Mouse (Mus musculus) urinary bladder, adult 2 months (tissue): Measurements from ENCODE around the gene Copz2. TPM values are rescaled to one million over a fixed set of nuclear protein-coding genes. Genes with fewer than 3 reads are reported as not detected.

Source experiments
- DNase-seq: peaks from one replicate; pipeline ENCODE4 v3.0.0; 2022; ENCODE audit warnings: low spot score
- polyA plus RNA-seq: library from polyadenylated mRNA; depleted of rRNA; stranded (reverse); fragments of >200 nt; gene quantifications from 2 replicates; pipeline ENCODE4 v1.2.3, GENCODE M21; 2012

The Copz2 gene
- polyA plus RNA-seq, 1 experiment: 111 TPM

DNA sequence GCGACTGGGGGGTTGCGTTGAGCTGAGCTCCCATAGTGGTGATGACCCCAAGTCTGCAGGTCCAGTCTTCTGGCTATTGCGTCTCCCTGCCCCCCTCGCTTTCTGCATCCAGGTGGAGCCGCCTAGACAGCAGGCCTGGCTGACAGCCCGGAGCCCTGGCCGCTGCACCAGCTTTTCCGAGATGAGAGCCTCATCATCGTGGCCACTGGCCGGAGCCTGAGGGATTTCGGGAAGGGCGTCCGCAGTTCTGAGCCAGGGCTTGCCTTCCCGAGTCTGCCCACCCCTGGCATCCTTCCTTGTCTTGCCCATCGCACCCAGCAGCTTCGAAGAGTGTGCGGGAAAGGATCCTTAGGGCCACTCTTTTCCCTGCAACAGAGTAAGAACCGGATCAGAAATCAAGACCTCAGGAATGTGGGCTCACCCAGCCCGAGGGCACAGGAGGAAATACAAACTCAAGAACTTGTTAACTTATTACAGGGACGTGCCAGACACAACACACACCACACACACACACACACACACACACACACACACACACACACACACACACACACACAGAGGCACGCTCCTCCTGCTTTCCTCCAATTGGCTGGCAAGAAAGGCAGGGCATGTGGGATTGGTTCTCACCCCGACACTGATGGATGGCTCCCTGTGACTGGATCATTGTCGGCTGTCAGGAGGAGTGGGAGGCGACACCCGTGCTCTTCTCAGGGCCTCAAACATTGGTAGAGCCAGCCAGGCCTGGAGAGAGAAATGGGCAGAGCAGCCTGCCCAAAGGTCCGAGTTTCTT is 13.7 kb downstream of the Copz2 start:
- DNase-seq: no peak

DNA sequence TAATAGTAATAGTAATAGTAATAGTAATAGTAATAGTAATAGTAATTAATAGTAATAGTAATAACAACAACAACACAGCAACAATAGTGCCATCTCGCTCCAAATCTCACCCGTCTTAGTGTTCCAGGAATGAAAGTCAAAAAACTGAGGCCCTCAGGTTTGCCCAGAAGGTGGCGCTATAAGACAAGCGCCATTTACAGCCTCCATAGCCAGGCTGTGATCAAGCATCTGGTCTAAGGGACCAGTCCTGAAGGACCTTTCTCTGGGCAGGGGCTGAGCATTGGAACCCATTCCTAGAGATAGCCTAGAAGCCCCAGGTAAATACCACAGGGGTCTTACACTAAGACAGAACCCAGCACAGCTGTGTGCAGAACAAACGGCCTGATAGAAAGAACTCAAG is 17.5 kb downstream of the Copz2 start:
- DNase-seq: no peak

DNA sequence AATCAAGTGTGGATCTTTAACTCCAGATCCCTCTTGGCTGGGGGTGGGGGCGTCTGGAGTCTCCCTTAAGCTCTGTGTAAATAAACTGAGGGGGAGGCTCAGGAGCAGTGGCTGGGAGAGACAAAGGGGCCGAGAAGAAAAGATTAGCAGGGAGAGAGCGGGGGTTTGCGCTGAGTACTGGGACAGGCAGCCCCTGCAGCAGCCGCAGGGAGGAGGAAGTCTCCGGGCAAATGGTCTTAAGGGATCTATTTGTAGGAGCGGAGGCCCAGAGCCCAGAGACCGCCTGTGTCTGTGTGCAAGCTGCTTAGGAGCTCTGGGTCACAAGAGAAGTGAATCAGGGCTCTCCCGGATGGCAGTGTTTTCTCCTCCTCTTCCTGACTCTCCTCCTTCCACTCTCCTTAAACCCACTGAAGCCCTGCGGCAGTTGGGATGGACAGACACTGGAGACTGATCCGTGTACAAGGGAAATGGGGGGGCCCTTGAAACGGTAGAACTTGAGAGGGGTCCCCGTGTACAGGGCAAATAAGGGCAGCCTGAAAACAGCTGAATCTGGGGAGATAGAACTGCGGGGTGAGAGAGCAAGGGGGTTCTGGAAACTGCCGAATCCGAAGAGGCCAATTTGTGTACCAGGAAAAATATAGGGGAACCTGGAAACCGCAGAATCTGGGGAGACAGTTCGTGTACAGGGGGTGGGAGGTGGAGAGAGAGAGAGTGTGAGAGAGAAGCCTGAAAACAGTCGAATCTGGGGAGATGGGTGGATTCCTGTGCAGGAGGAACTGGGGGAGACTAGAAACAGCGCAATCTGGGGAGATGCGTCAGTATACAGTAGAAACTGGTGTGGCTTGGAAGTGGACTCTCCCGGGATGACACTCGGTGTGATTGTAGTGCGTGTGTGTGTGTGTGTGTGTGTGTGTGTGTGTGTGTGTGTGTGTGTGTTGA is 23.0 kb downstream of the Copz2 start:
- DNase-seq: no peak

DNA sequence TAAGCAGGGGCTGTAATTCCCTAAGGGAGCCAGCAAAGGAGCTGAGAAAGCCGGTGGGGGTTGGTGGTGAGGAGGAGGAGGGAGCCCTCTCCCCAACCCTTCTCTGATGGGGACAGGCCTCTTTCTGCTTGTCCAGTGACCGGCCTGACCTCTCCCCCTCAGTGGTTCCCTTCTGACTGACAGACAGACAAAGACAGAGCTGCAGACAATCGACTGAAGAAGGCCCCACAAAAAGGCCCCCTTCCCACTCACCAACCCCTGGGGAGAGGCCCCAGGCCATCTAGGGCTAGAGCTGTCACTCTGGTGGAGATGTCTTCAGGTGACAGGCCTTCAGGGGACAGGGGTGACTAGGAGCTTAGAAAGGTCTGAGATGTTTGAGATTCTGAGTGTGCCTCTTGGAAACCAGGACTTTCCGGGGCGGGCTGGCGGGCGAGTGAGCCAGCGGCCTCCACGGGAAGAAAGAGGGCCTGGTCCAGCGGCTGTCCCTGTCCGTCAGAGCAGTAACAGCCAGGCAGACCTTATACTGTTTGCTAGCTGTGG is 24.0 kb downstream of the Copz2 start:
- no peak for DNase-seq

DNA sequence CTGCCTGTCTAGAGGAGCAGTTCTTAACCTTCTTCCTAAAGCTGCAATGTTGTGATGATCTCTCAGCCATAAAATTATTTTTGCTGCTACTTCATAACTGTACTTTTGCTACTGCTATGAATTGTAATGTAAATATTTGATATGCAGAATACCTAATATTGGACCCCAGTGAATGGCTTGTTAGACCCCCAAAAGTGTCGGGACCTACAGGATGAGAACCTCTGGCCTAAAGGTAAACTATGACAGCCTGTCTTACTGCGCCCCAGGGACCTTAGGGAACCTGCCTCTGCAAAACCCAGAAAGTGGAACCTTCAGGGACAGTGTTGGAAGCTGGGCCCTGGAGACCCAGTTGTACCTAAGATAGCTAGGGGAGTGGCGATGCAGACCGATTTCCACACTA is 25.6 kb downstream of the Copz2 start:
- no peak for DNase-seq

DNA sequence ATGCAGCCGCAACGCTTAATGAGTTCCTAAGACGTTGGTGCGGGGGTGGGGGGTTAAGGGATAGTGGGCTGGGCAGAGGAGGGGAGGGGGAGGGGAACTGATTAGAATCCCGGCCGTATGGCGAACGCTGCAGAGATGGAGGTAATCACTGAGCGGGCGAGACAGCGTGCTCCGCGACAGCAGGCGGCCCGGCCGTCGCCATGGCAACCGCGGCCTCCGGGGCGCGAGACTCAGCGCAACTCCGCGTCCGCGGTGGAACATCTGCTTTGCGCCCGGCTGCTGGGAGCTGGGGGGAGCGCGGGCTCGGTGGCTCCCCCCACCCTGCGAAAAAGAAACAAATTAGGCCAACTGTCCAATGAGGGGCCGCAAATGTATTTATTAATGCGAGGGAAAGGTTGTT is 26.1 kb downstream of the Copz2 start:
- DNase-seq: no peak

DNA sequence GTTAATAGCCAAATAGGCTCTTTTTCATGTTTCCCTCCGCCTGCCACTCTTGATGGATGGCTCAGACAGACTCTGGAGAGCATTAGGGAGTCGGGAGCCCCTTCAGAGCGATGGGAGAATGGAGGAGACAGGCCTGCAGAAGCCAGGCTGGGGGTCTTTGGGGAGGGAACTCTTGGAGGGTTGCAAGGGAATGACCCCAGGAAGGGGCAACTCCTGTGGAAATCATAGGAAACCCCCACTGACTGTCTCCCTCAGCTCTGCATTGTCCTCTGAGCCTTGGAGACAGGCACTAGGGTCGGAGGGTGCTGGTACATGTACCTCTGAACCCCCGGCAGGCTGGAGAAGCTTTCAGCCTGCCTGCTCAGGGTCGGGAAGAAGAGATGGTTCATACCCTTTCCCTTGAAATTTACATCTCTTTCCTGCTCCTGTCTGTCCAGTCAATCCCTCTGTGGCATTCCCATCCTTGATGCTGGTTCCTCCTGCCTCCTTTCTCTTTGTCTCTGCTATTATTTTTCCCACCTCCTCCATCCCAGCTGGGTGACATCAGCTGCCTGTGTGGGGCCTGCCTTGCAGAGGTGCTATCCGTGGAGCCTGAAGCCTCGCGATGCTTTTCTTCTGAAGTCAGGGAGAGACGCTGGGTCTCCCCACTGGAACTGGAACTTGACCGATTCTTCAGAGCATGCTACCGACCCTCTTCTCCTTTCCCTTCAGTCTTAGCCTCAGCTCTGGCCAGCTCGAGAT is 26.8 kb downstream of the Copz2 start:
- no peak for DNase-seq

DNA sequence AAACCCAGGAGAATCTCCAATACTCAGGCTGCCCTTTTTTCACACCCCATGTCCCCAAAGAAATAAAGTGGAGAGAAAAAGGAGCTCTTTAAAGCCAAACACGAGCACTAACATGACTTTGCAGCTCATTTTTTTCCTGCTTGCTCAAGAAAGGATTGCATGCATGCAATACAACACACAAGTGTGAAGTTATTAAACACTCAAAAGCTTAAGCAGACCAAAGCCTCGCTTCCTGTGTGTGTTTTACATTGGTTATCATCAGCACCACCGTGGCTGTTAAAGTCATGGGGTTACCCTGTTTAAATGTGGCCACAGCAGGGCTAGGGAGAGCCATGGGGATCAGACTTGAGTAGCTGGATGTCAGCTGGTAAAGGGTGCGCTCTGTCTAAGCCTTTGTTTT is 27.4 kb downstream of the Copz2 start:
- no peak for DNase-seq

DNA sequence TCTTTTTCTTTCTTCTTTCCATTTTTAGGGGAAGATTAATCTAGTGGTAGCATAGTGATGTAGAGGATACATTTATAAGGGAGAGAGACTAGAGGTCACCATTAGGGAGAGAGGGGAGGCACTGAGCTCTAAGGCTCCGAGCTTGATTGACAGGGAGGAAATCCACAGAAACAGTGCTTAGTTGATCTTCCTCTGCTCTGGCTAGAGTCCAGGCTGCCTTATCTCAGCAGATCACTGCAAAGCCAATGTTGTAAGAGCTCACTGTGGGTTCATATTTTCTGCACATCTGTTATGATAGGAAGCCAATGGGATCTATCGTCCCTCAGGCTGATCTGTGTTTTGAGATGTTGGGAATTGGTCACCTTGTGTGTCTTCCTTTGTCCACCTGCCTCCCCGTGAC is 29.0 kb downstream of the Copz2 start:
- DNase-seq: no peak

DNA sequence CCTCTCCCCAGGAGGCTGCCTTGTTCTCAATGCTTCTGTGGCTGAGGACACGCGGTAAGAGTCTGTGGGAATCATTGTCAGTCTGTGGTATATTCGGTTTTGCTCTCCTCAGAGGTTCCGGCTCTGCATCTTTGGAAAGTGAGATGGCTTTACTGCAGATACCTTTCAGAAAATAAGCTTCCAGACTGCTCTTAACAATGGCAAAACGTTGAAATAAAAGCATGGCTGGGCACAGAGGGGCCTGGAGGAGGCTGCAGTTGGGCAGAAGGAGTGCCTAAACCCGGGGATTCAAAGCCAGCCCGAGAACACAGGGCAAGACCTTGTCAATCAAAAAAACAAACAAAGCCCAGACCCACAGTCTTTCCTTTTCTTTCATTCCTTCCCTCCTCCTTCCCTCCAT is 29.7 kb downstream of the Copz2 start:
- DNase-seq: no peak

DNA sequence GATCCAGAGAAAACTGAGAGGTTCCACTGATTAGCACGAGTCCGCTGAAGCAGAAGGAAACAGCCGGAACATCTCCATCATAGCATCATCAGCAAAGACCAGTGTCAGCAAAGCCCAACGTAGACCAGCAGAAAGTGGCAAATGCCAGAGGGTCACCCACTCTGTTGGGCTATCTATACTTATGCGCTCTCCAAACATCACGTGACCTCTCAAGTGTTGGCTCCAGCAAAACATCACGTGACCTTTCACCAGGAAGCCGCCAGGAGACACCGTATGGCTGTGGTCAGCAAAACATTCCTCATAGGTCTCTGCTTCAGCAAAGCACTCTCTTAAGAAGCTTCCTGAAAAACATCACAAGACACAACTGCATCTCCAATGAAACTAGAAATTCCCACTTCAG is 30.6 kb downstream of the Copz2 start:
- no peak for DNase-seq

DNA sequence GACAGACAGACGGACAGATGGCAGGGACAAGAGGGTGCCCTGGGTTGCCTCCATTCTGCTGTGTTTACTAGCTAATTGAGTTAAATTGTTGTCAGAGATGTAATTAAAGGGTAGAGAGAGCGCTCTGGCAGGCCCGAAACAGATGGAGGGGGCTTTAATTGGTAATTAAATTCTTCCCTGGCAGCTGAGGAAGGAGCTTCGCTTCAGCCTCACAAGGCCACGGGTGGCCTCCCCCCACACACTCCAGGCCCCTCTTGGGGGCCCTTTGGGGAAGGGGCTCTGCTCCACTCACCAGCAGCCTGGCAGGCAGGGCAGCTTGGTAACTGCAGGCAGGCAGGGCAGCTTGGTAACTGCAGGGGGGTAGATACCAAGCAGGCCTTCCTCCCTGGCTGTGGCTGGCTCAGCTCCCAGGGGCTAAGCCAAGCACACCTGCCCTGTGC is 36.3 kb downstream of the Copz2 start:
- DNase-seq: no peak

DNA sequence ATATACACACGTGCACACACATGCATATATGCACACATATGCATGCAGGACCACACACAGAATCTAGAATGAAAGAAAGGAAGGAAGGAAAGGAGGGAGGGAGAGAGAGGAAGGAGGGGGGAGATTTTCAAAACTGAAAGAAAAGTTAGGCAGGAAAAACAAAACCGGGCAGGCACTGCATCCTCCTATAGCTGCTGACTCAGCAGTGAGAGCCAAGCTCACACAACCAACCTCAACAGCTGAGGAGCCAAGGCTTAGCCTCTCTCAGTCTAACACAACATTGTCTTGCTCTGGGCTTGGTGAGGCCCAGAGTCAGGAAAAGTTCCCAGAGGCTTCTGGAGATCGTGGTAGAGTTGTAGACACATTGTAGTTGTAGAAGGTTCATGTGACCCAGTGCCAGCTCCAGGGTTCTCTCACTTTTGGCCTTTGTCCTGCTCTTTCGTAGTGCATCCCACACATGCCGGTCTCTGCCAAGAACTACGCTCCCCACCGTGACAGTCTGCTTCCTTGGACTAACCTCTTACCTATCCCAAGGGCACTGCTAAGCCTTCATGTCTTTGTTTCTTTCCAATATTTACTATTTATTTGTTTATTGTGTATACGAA is 37.4 kb downstream of the Copz2 start:
- no peak for DNase-seq

DNA sequence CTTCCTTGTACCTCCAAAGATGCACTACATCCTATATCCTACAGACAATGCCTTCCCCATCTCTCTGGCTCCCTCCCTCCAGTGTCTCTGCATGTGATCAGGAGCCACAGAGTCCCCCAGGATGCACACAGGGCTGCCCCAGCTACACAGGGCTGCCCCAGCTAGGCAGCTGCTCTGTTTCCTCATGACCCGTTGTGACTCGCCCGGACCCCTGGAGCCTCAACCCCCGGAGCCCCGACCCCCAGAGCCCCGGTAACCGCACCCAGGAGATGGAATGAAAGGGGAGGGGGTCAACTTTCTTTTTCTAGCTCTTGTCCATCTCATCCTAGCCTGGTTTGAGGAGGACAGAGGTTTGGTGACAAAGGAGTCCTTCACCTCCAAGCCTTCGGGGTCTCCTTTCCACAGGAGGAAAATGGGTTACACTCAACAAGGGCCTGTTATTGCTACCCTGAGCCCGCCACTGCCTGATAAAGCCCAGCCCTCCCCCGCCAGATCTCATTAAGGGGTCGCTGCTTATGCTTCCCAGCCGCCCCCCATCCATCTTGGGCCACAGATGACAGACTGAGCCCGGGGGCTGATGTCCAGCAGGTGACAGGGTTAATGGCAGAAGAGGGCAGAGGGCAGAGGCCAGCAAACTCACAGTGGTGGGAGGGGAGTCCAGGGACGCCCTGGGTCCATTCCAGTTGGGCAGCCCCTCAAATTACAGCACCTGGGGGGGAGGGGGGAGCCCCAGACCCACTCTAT is 42.3 kb downstream of the Copz2 start:
- DNase-seq: no peak

DNA sequence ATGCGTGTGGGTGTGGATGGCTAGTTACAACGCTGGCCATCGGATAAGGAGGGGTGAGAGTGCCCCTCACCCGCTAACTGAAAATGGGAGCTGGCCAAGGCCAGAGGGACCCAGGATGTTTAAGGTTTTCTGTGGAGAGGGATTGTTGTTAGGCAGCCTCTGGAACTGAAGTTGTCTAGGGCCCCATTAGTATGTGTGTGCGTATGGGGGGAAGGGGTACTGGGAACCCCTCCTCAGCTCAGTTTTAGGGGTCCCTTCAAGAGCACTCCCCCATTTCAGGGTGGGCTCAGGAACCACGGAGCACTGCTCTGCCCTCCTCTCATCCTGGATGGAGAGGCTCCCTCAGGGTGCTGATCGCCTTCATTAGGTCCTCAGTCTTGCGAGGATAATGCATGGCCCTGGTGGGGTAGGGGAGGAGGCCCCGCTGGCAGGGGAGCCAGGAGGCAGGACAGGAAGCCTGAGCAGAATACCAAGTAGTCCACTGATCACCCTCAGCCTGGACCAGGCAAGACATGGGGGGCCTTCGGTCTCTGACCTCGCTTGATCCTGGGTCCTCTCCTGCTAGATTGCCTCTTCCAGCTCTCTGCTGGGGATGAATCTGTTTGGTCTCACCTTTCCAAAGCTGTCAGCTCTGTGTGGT is 43.7 kb downstream of the Copz2 start:
- DNase-seq: no peak

DNA sequence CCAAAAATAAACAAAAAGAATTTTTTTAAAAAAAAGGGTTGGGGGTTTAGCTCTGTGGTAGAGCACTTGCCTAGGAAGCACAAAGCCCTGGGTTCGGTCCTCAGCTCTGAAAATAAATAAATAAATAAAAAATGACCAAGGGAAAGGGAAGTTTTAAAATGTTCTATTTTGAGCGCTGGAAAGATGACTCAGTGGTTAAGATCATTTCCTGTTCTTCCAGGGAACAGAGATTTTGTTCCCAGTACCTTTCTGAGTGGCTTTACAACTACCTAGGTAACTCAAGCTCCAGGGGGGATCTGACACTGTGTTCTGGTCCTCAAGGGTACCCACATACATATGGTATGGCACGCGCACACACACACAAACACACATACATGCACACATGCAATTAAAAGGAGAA is 46.2 kb downstream of the Copz2 start:
- no peak for DNase-seq

DNA sequence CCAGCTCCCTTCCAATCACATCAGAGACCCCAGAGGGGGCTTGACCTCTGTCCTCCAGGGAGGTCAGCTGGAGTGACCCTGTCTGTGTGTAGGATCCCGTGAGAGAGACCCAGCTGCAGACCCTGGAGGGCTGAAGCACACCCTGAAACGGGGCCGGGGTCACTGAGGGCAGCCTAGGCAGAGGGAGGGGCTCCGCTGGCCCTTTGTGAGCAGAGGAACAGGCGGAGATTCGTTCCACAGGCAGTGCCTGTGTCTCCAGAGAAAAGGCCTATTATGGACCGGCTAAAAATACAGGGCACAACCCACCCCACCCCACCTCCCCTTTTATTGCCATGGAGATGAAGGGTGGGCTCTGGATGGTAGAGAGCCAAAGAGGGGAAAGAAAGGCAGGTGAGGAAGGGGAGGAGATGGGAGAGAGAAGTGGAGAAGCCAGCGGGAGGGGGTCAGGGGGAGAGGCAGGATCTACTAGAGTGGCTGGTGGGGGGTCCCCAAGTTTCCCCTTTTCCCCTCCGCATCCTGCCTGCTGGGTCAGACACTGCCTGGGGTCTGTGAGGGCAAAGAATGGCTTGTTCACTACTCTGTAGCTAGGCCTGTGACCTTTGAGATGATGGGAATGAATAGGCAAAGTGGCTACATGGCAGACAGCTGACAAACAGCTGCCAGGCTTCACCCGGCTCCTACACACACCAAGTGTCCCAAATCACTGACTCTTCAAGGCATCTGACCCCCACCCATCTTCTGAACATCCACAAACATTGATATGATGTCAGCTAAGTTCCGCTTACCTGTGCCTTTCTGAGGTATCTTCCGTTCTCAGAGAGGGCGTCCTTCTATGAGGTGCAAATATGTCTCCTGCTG is 50.0 kb downstream of the Copz2 start:
- no peak for DNase-seq

DNA sequence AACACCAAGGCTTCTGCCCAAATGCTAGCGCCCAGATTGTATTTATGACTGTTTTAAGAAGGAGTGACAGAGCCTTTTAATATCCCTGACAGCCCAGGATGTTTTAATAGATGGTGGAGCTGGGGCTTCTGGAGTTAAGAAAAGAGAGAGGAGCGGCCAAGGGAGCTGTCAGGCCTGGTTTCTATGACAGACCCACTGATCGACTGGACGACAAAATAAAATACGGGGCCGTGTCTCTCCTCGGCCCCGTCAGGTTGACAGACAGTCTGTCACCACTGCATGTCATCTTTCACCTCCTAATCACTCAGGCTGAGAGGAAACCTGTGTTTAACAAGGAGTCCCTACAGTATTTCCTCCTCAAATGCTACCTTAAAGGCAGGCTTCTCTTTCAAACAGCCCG is 51.7 kb downstream of the Copz2 start:
- no peak for DNase-seq
